Mouse (Mus musculus) limb, embryonic 15.5 days (tissue): ENCODE measurements around the gene Metrnl. TPM values are rescaled to one million over a fixed set of nuclear protein-coding genes. Genes with fewer than 3 reads are reported as not detected.

ENCODE experiments used
- ATAC-seq: fragments of 200-750 bp; cut with Nextera tagmentation; 2 replicates; pipeline ENCODE4 v1.8.0; 2017; ENCODE audit warnings: low read depth, moderate TSS enrichment; ENCODE audit not compliant: insufficient number of reproducible peaks, low FRiP score, low TSS enrichment
- H3K27ac ChIP-seq: fragments of 300-500 bp; sonication (generic); 2 replicates; pipeline ENCODE4 v1.5.1; 2015; ENCODE audit warnings: moderate library complexity, mild to moderate bottlenecking, inconsistent platforms
- H3K27me3 ChIP-seq: fragments of 300-500 bp; sonication (generic); 2 replicates; pipeline ENCODE4 v1.6.1; 2015; ENCODE audit warnings: inconsistent platforms
- H3K36me3 ChIP-seq: fragments of 300-500 bp; sonication (generic); 2 replicates; pipeline ENCODE4 v1.6.1; 2015; ENCODE audit warnings: inconsistent platforms
- H3K4me1 ChIP-seq: fragments of 300-500 bp; sonication (generic); 2 replicates; pipeline ENCODE4 v1.6.1; 2015; ENCODE audit warnings: inconsistent platforms
- H3K4me2 ChIP-seq: fragments of 300-500 bp; sonication (generic); 2 replicates; pipeline ENCODE4 v1.6.1; 2015; ENCODE audit warnings: mild to moderate bottlenecking, inconsistent platforms
- H3K4me3 ChIP-seq: fragments of 300-500 bp; sonication (generic); 2 replicates; pipeline ENCODE4 v1.5.1; 2015; ENCODE audit warnings: mild to moderate bottlenecking, inconsistent platforms
- H3K9ac ChIP-seq: fragments of 300-500 bp; sonication (generic); 2 replicates; pipeline ENCODE4 v1.6.1; 2015; ENCODE audit warnings: inconsistent platforms
- H3K9me3 ChIP-seq: fragments of 300-500 bp; sonication (generic); 2 replicates; pipeline ENCODE4 v1.6.1; 2016; ENCODE audit warnings: inconsistent platforms
- WGBS: fragments of 180-500 bp; shearing (Covaris S2); methylation state at CpG from one replicate; pipeline ENCODE4 v1.1.7; 2015; 5-methylcytosine and 5-hydroxymethylcytosine counted together
- polyA plus RNA-seq: library from polyadenylated mRNA; unstranded; fragments of >200 nt; fragmentation: Nextera tagmentation; extraction: Ambion mirVana; gene quantifications from 2 replicates; pipeline ENCODE4 v1.2.1, GENCODE M21; 2015

The Metrnl gene
- polyA plus RNA-seq, 1 experiment from 2014 or later, result 77.1 TPM

DNA sequence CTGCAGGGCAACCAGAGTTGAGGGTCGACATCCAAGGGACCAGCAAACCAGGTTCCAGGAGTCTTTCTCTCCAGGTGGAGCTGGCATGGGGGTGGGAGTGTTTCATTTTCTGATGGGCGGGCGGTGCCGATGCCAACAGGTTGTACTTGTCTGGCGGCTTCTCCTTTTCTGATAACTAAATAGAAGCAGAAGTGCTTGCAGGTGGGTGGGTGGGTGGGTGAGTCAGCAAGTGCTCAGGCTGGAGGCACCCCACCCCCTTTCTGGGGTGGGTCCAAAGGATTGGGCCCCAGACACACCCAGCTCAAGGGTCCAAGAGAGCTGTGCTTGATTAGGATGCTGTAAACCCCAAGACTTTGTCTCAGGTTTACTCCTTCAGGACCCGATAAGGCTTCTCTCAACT, 11.6 kb downstream of the Metrnl start:
- 83% methylated on average over 6 of the region's 6 CpGs for WGBS
- H3K4me1 ChIP-seq, result peaks cover under 1% of the 10 kb centered on the region; the same call in 1 of the 2 replicates
- H3K27me3 ChIP-seq, result no peaks in the 10 kb centered on the region
- H3K9me3 ChIP-seq, result no peaks in the 10 kb centered on the region
- H3K4me3 ChIP-seq, result no peak overlapping the region
- ATAC-seq, result no peak
- peaks cover 29% of the 10 kb centered on the region for H3K36me3 ChIP-seq
- no peak overlapping the region for H3K9ac ChIP-seq
- no peak overlapping the region for H3K27ac ChIP-seq
- no peak overlapping the region for H3K4me2 ChIP-seq

DNA sequence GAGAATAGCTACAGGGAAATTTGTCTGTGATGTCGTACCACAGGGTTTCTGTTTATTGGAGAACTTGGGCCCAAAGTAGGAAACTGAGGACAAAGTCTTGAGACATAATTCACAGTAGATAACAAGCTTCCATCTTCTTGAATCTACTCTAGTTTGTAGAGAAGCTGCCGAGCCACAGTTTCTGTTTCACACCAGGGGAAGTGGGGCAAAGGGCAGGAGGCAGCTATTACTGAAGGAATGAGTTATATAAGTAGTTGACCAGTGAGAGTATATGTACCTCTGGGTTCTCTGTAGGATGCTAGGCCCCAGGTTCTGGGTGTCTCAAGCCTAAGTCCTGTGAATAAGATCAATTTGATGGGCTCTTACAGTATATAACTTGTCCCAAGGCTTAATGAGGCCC, 12.2 kb downstream of the Metrnl start:
- H3K27ac ChIP-seq, result no peak overlapping the region
- H3K36me3 ChIP-seq, result peaks cover 29% of the 10 kb centered on the region
- H3K4me1 ChIP-seq, result no peaks in the 10 kb centered on the region; the same call in 1 of the 2 replicates
- no peaks in the 10 kb centered on the region for H3K9me3 ChIP-seq
- no peaks in the 10 kb centered on the region for H3K27me3 ChIP-seq
- 87% methylated on average over 2 of the region's 2 CpGs for WGBS
- no peak overlapping the region for H3K4me2 ChIP-seq
- H3K4me3 ChIP-seq, result no peak overlapping the region
- H3K9ac ChIP-seq, result no peak overlapping the region
- no peak for ATAC-seq

DNA sequence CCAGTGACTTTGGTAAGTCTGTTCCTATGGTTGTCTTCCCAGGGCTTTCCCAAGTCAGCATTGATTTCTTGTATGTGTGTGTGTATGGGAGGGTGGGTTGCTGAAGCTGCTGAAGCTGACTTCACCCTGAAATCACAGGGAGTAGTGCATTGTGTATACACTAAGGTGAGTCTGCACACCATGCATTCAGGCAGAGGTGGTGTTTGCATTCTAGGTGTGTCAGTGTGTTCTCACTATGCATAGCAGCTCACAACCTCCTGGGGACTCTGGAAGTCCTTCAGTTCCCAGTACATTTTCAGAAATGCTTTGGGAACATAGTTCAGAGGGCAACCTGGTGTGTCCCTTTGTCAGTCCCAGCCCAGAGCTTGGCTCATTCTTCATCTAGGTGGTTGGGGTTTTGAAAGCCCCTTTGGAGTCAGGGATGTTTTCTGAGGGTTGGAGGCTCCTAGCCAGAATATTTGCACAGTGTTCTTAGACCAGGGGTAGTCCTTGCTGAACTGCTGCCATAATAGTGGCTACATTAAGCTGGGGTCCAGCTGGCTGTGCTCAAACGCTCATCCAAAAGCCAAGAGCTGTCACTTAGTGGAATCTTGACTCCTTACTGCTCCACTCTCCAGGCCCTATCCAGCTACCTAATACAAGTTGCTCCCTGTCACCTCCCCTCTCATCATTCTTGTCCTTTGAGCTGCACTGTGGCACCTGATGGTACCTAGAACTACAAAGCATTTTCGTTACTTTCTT, 13.6 kb downstream of the Metrnl start:
- no peaks in the 10 kb centered on the region for H3K9me3 ChIP-seq
- ATAC-seq, result no peak
- no peaks in the 10 kb centered on the region for H3K27me3 ChIP-seq
- 72% methylated on average over 2 of the region's 2 CpGs for WGBS
- no peak overlapping the region for H3K27ac ChIP-seq
- no peak overlapping the region for H3K4me2 ChIP-seq
- H3K36me3 ChIP-seq, result peaks cover 29% of the 10 kb centered on the region
- H3K4me1 ChIP-seq, result no peaks in the 10 kb centered on the region; the same call in 1 of the 2 replicates
- H3K4me3 ChIP-seq, result no peak overlapping the region
- no peak overlapping the region for H3K9ac ChIP-seq

DNA sequence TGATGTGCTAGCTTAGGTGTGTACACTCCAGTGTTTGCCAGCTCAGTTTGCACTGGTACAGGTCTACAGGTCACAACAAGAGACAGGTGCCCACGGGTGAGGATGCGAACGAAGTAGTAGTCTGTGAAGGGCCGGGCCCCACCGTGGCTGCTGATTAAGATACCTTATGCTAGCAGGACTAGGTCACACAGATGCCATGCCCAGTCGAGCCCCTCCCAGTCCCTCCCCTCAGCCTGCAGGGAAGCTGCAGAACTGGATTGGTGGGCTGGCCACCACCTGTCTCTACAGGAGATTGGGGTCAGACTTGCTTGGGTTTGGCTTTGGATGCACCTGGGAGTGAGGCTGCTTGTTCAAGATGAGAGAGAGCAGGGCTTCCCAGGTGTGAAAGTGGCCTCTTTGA, 16.4 kb downstream of the Metrnl start:
- 44% methylated on average over 6 of the region's 6 CpGs for WGBS
- H3K27ac ChIP-seq, result no peak overlapping the region
- no peak overlapping the region for H3K9ac ChIP-seq
- no peaks in the 10 kb centered on the region for H3K27me3 ChIP-seq
- H3K4me2 ChIP-seq, result no peak overlapping the region
- H3K9me3 ChIP-seq, result no peaks in the 10 kb centered on the region
- H3K36me3 ChIP-seq, result peaks cover 29% of the 10 kb centered on the region
- ATAC-seq, result peak; percentile 41; the same call in 1 of the 2 replicates
- no peak overlapping the region for H3K4me3 ChIP-seq
- no peaks in the 10 kb centered on the region; the same call in 1 of the 2 replicates for H3K4me1 ChIP-seq

DNA sequence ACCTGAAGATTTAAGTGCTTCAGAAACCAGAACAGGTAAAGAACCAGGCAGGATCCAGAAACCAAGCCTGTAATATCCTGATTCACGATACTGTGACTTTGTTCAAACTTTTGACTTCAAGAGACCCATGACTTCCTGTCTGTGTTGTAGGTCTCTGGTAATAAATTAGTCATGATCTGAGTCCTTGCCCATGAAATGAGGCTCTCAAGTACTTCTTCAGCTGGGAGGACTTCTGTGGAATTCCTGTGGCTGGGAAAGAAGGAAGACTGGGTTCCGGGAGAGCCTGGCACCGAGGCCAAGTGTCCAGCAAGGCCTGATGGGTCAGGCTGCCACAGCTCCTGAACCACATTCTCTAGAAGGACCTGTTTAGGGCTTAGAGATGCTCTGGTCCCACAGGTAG, 19.4 kb downstream of the Metrnl start:
- ATAC-seq, result no peak
- 75% methylated on average over 3 of the region's 3 CpGs for WGBS

DNA sequence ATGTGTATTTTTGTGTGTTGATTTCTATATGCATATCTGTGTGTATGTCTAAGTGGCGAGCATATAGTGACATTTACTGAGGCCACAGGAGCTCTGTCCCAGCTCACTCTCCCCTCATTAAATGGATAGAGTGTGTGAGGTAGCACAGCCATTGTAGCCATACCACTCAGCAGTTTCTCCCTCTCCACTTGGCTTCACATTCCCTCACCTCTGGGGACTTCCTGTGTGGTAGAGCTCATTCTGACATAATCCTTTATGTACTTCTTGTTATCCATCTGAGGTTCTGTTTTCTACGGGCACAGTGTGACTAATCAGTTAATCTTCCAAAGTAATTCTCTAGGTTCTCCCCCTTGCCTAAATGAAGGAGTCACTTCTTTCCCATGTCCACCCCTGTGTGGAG, 21.1 kb downstream of the Metrnl start:
- Histone ChIP-seq H3K36me3 (peaks cover 3% of the 10 kb centered on the region; the same call in 1 of the 2 replicates), H3K4me2 (no peak overlapping the region), H3K27me3 (no peaks in the 10 kb centered on the region), H3K27ac (no peak overlapping the region), H3K4me1 (no peaks in the 10 kb centered on the region; the same call in 1 of the 2 replicates), H3K9ac (no peak overlapping the region), H3K4me3 (no peak overlapping the region), H3K9me3 (no peaks in the 10 kb centered on the region)
- no peak for ATAC-seq
- 75% methylated on average over 2 of the region's 2 CpGs for WGBS

More for the DNA sequence above, 19.4 kb downstream of the Metrnl start:
- Histone ChIP-seq H3K27me3 (no peaks in the 10 kb centered on the region), H3K36me3 (peaks cover 19% of the 10 kb centered on the region), H3K9me3 (no peaks in the 10 kb centered on the region), H3K27ac (no peak overlapping the region), H3K4me1 (no peaks in the 10 kb centered on the region; the same call in 1 of the 2 replicates), H3K9ac (no peak overlapping the region), H3K4me3 (no peak overlapping the region), H3K4me2 (no peak overlapping the region)

DNA sequence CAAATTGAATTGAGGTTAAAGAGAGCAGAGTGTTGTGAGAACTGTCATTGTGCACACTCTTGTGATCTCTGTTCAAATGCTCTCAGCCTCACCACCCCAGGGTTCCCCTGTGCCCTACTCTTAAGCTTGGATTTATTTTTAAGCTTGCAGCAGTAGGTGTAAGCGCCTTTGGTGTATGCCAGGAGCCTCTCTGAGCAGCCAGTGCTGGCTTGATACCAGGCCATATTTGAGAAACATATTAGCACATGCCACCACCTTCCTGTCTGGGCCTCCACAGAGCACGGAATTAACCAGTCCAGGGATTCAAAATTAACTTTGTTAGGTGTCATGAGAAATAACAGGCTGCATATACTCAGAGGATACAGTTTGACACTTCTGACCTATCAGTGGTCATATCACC, 25.3 kb downstream of the Metrnl start:
- no peaks in the 10 kb centered on the region for H3K27me3 ChIP-seq
- no peaks in the 10 kb centered on the region; the same call in 1 of the 2 replicates for H3K4me1 ChIP-seq
- no peak overlapping the region for H3K4me3 ChIP-seq
- H3K4me2 ChIP-seq, result no peak overlapping the region
- H3K9ac ChIP-seq, result no peak overlapping the region
- WGBS, result 73% methylated on average over 2 of the region's 2 CpGs
- no peak for ATAC-seq
- no peaks in the 10 kb centered on the region for H3K9me3 ChIP-seq
- H3K27ac ChIP-seq, result no peak overlapping the region
- H3K36me3 ChIP-seq, result no peaks in the 10 kb centered on the region

DNA sequence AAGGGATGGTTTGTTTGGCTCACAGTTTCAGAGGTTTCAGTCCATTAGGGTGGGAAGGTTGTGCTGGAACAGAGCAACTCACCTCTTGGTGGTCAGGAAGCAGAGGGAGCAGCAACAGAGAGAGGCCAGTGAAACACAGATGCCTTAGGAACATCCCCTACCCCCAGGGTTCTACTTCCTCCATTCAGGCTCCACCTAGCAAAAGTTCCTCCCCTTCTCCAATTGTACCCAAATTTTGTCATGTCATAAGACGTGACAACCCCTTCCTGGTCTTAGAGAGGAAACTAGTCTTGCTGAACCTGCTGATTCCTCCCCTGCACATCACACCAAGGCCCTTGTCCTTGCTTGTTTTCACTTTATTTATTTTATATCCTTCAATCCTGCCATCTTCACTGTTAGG, 32.8 kb downstream of the Metrnl start:
- Histone ChIP-seq H3K4me3 (no peak overlapping the region), H3K27ac (no peak overlapping the region), H3K9ac (no peak overlapping the region), H3K36me3 (no peaks in the 10 kb centered on the region), H3K27me3 (no peaks in the 10 kb centered on the region), H3K4me2 (no peak overlapping the region), H3K4me1 (peaks cover 3% of the 10 kb centered on the region; the same call in 1 of the 2 replicates), H3K9me3 (no peaks in the 10 kb centered on the region)
- ATAC-seq, result no peak
- 70% methylated on average over 1 of the region's 1 CpGs for WGBS

DNA sequence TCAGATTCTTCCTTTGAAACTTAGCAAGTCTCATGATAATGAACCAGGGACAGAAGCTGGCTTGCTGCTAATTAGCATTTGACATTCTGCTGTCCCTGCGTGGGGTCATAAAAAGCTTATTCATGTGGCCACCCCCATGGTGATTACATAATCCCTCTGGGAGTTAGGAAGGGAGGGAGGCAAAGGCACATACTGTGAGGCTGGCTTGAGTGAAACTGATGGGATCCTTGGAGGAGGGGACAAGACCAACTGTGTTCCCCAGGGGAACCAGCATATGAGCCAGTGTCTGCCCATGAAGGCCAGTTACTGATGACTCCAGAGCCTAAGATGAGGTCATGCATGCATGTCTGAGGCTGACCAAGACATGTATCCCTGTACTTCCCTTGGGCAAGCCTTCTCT, 33.5 kb downstream of the Metrnl start:
- no peak for ATAC-seq
- Histone ChIP-seq H3K27me3 (no peaks in the 10 kb centered on the region), H3K4me3 (no peak overlapping the region), H3K36me3 (no peaks in the 10 kb centered on the region), H3K9me3 (no peaks in the 10 kb centered on the region), H3K4me2 (no peak overlapping the region), H3K4me1 (peaks cover 3% of the 10 kb centered on the region; the same call in 1 of the 2 replicates), H3K27ac (no peak overlapping the region), H3K9ac (no peak overlapping the region)
- 10% methylated on average over 1 of the region's 1 CpGs for WGBS

DNA sequence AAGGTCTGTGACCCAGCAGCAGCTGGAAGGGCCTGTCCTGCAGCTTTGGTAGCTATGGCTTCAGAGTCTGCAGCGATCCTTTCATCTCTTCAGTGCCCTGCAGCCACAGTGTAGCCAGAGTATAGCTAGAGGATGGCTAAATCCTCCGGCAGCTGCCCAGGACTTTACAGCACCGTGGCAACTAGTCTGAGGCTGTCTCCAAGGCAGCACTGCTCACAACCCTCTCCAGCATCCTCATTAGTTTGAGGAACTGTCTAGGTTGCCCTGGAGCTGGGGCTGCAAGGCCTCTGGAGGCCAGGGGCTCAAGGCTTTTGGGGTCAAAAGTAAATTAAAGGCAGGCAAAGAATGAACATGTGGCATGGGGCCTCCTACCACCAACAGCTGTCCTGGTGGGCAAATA, 37.3 kb downstream of the Metrnl start:
- H3K9ac ChIP-seq, result no peak overlapping the region
- H3K27me3 ChIP-seq, result no peaks in the 10 kb centered on the region
- peaks cover 14% of the 10 kb centered on the region for H3K4me1 ChIP-seq
- no peak overlapping the region for H3K27ac ChIP-seq
- no peaks in the 10 kb centered on the region for H3K9me3 ChIP-seq
- no peak overlapping the region for H3K4me2 ChIP-seq
- no peak overlapping the region for H3K4me3 ChIP-seq
- no peaks in the 10 kb centered on the region for H3K36me3 ChIP-seq
- ATAC-seq, result no peak
- 32% methylated on average over 3 of the region's 3 CpGs for WGBS

DNA sequence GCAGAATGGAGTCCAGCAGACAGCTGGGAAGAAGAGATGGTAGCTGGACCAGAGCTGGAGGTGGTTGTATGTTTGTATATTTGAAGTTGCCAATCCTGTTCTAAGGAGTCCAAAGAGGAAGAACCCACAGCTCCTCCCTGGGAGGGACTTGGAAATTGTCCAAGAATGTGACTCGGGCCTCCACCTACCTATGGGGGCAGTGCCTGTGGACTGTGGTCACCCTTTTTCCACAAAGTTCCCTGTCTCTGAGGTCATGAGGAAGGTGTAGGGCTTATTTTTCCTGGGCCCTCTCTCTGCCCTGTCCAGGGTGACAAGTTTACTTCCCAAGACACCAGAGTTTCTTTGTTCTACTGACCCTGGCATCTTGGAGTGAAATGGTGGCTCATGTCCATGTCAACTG, 39.6 kb downstream of the Metrnl start:
- peaks cover 12% of the 10 kb centered on the region for H3K4me1 ChIP-seq
- H3K9me3 ChIP-seq, result no peaks in the 10 kb centered on the region
- ATAC-seq, result peak; percentile 52
- H3K4me3 ChIP-seq, result no peak overlapping the region
- H3K27ac ChIP-seq, result peak overlapping the region; percentile 54
- WGBS, result 26% methylated on average over 1 of the region's 1 CpGs
- H3K4me2 ChIP-seq, result no peak overlapping the region
- H3K36me3 ChIP-seq, result no peaks in the 10 kb centered on the region
- no peak overlapping the region for H3K9ac ChIP-seq
- H3K27me3 ChIP-seq, result no peaks in the 10 kb centered on the region

DNA sequence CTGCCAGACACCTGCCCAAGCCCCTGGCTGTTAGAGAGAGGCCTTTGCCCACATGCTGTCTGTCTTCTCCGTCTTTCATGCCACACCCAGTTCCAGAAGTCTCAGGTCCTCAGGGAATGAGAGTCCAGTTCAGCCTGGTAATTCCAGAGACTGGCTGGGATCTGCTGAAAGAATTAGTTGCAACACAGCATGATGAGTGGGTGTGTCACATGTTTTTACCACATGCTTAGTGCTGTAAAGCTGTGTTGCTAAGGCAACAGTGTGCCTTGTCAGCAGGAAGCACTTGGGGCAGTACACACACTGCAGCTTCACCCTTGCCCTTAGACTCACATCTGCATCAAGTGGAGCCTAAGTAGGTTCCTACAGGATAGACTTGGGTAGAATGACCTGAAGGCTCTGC, 40.1 kb downstream of the Metrnl start:
- H3K9ac ChIP-seq, result no peak overlapping the region
- H3K36me3 ChIP-seq, result no peaks in the 10 kb centered on the region
- H3K4me2 ChIP-seq, result no peak overlapping the region
- no peaks in the 10 kb centered on the region for H3K9me3 ChIP-seq
- peaks cover 12% of the 10 kb centered on the region for H3K4me1 ChIP-seq
- no peak overlapping the region for H3K4me3 ChIP-seq
- ATAC-seq, result no peak
- H3K27ac ChIP-seq, result peak overlapping the region; percentile 54; the same call in 1 of the 2 replicates
- no peaks in the 10 kb centered on the region for H3K27me3 ChIP-seq
- 15% methylated on average over 1 of the region's 1 CpGs for WGBS
